Mouse (Mus musculus): ENCODE results near the gene Tmem42.

DNA sequence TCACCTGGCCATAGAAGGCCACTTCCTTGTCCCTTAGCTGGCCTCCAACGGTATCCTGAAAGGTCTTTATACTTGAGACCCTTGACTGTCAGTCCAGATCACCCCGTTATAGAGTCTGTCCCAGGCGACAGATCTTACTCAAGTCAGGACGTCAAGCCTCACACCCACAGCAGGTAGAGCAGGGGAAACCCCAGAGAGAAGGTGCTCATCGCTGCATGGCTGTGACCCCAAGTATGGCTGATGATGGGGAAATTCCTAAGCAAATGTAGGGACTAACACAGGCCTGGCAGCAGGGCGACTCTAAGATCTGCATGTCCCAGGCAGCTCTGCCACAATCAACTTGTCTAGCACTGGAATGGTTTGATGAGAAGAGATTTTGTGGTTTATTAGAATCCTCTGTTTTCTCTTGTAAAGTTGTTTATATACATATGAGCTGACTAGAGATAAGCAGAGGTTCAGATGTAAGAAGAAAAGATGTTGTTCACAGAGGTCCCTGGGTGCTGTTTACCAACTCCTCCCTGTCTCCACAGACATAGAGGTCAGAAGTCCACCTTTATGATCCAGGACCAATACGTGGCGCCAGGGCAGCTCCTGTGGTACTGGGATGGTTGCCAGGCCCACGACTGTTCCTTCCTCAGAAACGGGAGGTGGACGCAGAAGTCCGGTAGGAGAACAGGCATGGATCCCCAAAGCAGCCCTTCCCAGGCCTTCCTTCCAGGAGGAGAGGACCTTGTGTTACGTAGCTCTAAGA is 10.5 kb downstream of the Tmem42 start:
- TF ChIP-seq CHD2 (IDR thresholded peaks at IDR 0.05; ENCODE audit: low read depth, low read length) = no peak
- no peak for TF ChIP-seq ZNF384 (IDR thresholded peaks at IDR 0.05; ENCODE audit: low read depth, low read length)
- TF ChIP-seq HCFC1 (IDR thresholded peaks at IDR 0.05; ENCODE audit: borderline replicate concordance, insufficient read depth, low read length) = no peak

All from ES-E14 (cell line).